Mouse (Mus musculus) kidney, postnatal 14 days (tissue): Measurements from ENCODE around the gene Zfand6.

Source experiments
- DNase-seq: peaks from one replicate; pipeline ENCODE4 v3.0.0; 2022; ENCODE audit warnings: mixed read lengths

Zfand6 gene

DNA sequence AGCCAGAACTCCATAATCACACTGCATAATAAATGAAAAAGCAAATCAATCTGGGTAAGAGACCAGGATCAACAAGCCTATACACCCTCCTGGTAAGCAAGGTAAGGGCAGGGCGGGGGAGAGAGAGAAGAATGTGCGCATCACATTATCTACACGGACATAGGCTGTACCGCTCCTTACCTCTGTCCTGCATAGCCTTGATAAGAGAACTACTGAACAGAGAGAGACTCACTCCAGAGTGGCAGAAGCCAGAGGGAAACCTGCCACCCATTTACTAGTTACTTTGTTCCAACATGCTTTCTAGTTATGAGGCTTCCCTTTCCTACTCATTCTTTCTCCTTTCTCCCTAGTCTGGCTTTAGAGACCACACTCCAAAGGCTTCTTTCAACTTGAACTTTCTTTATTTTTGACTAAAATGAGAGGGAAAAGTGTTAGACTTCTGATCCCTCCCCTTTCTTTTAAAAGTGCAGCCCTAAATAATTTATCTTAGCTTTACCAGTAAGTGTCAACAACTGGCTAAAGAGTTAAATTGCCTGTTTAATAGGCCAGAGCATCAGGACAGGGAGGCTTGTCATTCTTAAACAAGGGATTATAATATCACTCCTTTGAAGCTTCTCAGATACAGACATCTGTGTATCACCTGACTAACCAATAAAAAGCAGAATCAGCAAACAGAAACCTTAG lies 38.3 kb downstream of the Zfand6 start:
- no peak for DNase-seq

DNA sequence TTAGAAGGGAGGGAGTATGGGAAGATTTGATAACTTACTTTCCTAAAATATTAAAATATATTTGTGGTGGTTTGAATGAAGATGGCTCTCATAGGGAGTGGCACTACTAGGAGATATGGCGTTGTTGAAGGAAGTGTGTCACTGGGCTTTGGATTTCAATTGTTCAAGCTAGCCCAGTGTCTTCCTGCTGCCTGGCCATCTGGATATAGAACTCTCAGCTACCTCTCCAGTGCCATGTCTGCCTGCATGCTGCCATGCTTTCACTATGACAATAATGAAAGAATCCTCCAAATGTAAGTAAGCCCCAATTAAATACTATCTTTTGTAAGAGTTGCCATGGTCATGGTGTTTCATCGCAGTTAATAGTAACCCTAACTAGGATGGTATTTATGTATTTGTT lies 40.7 kb downstream of the Zfand6 start:
- DNase-seq = no peak

DNA sequence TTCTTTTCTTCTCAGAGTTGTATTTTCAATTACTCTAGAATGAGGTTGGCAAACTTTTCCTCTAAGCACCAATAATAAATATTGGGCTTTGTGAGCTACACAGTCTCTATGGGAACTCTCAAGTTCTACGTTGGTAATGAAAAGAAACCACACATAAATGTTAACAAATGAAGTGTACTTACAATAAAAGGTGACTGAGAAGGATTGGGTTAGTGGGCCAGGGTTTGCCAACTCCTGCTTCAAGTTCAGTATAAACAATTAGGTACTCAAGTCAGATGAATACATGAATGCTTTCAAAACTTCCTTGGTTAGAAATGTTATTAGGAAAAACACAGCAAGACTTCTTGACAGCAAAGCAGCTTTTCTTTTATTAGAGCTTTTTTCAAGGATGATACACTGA lies 43.5 kb downstream of the Zfand6 start:
- DNase-seq = no peak

DNA sequence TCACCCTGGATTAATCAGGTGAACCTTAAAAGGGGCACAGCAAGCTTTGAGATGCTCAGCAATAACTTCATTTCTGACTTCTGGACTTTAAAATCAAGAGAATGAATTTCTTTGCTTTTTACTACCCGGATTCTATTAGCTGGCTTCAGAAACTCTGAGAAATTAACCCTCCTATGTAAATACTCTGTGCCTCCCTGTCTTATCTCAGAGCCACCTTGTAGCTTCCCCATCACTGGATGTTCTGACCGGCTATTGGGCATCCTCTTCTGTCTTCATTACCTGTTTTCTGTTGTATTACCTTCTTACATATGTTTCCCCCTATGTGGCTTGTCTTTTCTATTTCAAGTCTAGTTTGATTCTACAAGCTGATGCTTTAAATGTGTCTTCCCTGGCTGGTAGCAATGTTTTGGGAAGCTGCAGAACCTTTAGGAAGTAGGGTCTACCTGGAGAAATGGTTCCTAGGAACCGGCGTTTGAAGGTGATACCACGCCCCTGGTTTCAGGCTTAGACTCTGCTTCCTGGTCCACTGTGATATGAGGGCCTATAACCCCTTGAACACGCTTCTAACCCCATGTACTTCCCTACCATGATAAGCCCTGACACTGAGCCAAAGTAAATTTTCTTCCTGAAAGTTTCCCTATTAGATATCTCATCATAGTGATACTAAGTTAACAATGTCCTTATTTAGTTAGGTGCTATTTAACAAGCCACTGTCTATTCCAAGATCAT lies 46.3 kb downstream of the Zfand6 start:
- DNase-seq = no peak

DNA sequence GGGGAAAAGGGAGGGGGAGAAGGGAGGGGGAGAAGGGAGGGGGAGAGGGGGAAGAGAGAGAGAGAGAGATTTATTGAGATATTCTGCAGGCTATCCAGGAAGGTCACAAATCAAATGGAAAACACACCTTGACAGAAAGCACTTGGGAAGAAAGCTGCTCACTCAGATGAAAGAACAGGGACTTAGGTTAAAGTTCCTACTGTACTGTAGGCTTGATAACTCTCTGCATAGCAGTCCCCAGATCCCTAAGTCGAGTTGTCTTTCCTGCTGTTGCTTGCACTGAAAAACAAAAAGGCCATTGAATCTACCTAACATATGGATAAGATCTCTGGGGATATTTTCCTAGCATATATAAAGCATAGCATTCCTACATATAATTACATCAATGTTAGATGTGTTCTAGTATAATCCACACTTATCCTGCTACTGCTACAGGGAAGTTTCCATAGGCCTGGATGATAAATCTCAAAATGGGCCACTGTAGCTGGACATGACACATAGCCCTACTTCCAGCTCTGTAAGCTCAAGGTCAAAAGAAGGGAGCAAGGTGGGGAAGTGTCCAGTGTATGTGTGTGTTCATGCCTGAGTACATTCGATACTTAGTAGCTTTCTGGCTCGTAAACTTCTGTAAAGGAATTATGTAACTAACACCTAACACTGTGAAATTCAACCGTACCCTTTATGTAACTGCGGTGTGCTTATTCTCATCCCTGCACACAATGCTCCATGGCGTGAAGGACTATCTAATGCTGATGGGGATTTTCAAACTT lies 47.4 kb downstream of the Zfand6 start:
- DNase-seq = peak; percentile 30

DNA sequence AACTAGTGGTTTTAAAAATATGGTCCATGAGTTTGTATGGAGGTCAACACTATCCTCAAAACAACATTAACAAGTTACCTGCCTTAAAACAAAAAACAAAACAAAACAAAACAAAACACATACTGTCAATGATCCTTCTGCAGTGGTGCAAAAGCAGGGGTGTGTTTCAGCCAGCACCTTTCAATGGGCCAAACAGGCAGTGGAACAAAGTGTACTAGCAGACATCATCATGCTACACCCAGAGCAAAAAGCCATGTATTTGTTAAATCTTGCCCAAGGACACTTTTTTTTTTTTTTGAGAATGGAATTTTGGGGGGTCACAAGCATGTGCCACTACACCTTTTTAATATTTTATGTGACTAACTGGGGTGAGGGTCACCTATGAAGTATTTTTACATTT lies 52.8 kb downstream of the Zfand6 start:
- DNase-seq = no peak

DNA sequence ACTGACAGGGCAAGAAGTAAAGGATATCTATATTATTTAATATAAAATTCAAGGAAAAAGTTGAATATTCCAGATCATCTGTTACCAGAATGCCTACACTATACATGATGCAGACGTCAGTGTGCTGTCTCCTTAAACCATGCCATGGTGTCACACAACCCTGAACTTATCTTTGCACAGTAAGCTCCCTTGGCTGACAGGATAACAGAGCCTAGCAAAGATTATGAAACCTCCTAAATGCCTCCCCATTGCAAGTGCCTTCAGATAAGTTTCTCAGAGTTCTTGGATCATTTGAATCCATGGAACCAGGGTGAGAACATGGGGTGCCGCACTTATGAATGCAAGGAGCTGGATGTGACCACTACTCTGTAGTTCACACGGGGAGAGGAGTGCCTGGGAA lies 57.9 kb downstream of the Zfand6 start:
- no peak for DNase-seq

DNA sequence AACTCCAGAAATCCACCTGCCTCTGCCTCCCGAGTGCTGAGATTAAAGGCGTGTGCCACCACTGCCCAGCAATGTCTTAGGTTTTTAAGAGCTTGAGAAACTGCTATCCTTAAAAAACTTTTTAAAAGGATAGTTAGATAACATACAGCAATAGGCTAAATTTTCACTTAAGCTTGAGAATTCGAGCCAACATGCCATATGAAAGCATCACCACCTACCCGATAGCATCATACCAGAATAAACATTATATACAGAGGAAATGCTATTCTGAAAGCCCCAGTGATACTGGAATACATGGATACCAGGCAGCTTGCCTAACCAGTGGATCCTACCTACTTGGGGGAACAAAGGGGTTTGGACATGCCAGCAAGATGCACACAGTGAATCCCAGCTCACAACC lies 66.0 kb downstream of the Zfand6 start:
- no peak for DNase-seq

DNA sequence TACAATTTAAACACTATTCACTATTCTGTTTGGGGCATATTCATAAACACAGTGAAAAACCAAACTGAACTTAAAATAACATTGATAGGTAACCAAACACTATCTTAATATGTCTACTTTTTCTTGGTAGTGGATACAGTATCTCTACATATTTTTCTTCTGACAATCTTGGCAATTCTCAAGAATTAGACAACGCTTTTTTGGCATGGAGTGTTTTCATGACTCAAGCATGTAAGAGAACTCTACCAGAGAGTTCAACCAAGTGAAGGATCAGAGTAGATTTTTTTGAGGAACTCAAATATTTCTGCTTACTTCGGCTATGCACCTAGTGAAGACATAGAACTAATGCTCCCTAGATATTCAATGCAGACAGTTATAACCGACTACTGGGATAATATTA lies 68.8 kb downstream of the Zfand6 start:
- DNase-seq = no peak

DNA sequence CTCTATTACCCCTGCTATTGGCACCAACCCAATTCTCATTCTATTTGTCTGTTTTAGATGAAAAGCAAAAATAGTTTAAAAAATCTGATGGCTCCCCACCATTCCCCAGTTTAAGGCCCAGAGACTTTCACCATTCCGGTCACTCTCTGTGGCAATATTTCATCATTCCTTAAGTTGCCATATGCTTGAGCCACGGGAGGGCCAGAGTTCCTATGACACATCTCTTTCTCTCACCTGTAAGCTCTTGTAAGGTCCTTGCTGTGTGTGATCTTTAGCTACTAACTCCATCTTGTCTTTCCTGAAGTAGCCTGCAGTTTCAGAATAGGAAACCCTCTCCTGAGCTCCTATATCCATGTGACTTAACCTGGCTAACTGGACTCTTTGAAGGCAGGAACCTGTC lies 70.8 kb downstream of the Zfand6 start:
- no peak for DNase-seq

DNA sequence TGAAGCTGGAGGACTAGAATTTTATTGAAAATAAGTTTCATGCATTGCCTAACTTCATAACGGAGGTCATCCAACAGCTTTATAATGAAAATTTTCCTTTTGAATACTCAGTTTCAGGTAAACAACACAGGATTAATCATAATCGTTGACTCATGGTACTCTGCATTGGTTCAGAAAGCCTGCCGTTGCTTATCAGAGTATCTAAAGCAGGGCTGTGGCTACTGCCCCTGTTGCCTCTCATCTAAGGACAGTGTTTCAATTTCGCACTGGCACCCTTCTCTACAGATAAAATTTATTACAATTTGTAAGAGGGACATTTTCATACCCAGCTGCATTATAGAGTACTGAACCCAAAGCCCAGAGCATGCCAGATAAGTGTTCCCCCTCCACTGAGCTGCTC lies 77.3 kb downstream of the Zfand6 start:
- DNase-seq = no peak

DNA sequence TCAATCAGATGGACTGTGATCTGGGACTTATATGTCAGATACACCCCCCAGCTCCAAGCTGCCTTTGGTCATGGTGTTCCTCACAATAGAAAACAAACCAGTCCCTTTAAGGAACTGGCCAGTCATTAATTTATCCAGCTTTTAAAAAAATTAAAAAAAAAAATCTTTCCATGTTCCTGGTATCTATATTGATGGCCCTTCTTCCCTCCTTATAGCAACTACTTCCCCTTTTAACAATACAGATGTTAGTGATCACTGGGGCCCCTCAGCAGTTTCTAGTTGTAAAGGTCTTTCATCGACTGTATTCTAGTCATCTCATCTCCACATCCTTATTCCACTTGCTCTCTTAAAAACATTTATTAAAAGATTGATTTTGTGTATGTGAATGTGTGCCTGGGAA lies 78.2 kb downstream of the Zfand6 start:
- DNase-seq = no peak

DNA sequence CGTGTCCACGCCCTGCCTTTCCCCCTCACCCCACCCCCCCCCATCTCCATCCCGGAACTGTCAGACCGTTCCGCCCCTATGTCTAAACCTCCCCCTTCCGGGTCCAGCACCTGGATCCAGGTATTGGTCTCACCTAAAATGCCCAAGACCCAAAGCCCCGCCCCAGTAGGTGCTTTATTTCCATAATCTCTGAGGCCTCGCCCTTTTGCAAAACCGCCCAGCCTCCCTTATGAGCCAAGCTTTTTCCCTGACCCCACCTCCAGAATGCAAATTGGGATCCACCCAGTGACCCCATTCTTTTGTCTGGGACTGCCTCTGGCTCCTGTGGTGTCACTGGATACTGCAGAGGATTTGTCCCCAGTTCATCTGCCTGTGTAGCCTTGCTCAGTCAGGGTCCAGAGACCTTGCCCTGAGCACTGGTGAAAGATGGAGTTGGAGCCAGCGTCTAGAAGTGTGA lies 83.4 kb downstream of the Zfand6 start, which contains the start of gene Fah:
Gene Fah, minus strand, starts transcription at position 430 of the 457 bp plus-strand sequence.
- peak; percentile 80 for DNase-seq

DNA sequence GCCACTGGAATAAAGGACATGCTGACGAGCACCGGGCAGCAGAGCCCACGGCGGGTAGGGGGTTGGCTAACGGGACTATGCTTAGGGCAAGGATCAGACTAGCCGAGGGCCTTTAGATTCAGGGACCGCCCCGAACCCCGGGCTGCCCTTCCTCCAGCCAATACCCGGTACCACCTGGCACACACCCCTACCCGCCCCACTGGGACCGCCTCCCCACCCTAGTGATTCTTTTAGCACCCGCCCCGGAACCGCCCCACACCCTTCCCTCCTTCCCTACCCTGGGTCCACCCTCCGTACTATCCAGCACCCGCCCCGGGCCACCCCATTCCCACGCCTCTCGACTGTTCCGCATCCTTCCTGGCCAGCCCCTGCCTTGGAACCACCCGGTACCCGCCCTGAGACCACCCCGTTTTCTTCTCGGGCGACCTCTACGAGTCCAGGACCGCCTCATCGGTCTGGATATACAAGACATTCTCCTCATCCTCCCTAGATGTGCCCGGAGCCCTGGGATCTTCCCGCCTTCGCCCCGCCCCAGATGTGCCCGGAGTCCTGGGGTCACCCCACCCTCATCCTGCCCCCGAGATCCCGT lies 84.0 kb downstream of the Zfand6 start:
- DNase-seq = peak; percentile 94

DNA sequence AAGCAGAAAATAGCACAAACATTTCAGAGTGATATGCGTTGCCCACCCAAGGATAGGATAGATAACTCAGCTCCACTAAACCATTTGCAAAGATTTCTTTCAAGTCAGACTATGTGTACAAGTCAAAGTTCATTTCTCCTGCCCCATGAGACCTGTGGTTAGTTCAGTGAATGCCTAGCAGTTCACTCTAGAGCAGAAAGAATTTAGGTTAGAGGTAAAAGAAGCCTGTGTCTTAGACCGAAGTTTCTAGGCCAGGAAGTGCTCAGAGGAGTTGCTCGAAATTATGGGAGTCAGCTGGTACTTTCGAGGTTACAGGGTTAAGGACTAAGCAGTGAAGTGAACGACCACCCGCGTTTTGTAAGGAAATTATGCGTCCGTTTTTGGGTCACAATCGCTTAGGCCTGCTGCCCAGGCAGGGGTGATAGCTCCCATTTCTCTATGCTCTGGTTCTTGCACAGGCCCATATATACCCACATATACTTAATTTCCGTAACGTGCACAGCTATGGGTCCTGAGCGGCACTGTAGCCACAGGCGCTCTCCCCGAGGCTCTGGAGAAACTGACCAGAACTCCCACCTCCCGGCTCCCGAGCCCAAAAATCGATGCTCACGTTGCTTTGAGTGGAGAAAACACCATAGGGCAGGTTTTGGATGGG lies 84.6 kb downstream of the Zfand6 start:
- peak; percentile 24 for DNase-seq

DNA sequence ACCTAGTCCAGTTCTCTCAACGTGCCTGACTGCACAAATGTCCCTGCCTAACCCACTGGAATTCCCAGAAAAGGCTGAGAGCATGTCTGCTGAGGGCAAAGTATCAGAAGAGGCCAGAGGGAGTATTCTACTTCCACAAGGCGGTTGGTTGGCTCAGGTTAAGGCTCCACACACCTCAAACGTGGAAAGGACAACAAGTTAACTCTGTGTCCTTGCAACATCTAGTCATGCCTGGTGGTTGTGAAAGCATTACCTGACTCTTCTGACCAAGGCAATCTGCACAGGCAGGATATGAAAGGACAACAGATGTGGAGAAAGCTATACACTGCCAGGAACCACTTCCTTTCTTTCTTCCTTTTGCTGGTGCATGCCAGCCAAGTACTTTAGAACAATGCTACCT lies 85.3 kb downstream of the Zfand6 start:
- peak; percentile 81 for DNase-seq

DNA sequence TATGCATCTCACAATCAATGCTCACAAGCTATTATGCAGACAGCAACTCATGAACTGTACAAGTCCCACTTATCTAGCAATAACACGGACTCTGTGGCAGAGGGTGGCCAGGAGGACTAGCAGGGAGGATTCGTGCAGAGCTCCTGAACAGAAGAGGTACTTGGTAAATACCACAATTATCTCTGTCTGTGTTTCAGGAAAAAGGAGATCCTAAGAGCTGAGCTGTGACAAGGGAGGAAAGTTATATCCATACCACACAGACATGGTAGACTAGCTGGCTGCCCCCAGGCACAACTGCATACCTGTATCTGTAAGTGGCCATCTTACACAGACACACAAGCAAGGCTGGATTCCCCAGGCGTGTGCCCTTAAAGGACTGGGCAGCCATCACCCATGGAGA lies 88.4 kb downstream of the Zfand6 start:
- no peak for DNase-seq

DNA sequence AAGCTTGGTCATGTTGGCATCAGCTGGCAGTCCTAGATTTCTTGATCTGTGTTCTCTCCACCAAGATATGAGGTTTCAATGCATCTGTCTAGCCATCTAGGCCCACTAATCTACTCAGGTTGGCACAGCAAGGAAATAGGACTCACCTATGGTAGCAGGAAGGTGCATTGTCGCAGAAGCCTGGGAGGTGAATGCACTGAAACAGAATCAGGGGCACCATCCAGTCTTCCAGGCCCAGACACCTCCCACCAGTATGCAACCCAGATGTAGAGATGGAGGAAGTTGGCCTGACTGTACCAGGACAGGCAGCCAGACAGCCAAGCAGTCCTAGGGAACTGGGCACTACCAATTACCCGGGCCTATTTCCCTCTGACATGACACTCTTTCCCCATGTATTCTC lies 89.1 kb downstream of the Zfand6 start:
- DNase-seq = no peak

DNA sequence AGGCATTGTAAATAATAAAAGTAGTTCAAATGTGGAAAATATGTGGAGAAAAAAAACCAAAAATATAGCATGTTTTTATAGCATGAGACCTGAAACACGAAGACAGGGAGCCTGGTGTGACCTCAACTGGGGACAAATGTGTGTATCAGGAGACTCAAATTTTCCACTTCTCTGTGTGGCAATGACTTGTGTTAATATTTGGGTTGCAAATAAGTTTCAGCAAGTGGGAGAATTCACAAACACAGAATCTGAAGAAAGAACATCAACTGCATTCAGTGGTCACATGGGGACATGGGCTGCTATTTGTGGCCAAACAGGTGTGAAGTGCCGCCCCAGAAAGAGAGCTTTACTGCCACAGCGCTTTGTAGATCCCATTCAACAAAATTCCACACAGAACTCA lies 93.1 kb downstream of the Zfand6 start:
- no peak for DNase-seq

DNA sequence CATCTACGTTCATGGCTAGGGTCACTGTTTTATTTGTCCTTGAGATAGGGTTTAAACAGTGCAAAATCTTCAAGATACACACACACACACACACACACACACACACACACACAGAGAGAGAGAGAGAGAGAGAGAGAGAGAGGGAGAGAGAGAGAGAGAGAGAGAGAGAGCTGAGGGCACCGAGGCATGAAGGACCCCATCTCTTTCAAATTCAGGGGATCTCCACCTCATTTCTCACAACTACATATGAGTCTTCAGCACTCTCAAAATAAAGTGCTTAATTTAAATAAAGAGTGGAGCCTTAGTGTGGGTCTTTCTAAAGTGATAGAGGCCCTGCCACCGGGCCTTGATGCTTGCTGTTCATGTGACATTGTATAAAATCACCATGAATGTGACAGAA lies 93.8 kb downstream of the Zfand6 start:
- DNase-seq = no peak

DNA sequence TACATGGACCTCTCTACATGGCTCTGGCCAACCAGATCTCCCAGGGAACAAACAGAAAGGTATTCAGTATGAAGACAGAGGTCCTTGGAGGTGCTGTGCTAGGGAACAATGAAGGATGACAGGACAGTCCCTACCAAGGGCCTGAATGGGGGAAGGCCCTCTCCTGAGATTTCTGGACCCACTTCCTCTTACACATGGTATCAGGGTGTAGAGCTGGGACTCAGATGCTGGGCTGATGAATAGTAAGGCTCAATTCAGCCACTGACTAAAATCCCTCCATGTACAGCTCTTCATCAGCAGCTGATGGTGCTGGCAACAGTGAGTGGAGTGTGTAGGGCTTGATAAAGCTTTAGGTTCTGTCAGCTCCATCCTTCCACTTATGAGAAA lies 94.8 kb downstream of the Zfand6 start:
- DNase-seq = no peak

DNA sequence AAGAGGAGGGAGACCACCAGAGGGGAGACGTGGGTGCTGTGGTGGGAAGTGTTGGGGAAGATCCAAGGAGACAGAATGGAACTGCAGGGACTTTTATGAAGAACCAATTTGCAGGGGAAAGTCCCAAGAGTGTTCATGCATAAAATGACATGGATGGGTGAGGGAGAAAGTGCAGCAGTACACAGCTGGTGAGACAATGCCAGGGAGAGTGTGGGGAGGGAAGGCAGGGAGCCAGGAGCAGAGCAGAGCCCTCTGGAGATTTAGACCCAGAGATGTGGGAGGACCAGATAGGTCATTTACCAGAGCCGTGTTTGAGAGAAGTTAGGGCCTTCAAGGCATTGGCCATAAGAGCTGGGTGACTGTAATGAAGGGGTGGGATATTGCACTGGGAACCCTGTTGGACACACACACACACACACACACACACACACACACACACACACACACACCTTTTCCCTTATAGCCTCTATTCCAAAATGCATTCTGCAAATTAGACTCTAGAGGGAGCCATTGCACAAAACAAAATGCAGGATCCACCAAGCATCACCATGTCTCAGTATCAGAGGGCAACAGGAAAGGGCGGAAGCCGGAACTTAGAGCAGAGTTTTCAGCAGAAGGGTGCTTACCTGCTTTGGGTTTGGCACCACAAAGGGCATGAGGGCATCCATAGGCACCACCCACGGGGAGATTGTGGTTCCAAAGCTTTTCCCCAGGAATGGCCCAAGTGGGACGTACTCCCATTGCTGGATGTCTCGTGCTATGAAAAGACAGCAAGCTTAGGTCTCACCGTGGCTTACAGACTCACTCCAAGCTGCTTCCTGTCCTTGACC lies 95.5 kb downstream of the Zfand6 start:
- peak; percentile 53 for DNase-seq
